Mouse (Mus musculus): ENCODE results near the gene Map6d1.

Map6d1 gene

GRCm38 (mm10) chr16:20191161-20191882, 49.8 kb downstream of the Map6d1 start:
- no peak for DNase-seq (ENCODE audit: low read depth in 1 of 2, low spot score in 2 of 2)

- no peak for DNase-seq (ENCODE audit: low read depth in 1 of 2, low spot score in 2 of 2)
Measured at GRCm38 (mm10) chr16:20185368-20185767, 55.8 kb downstream of the Map6d1 start.

Measured in monocyte, adult 2 months (primary cell).